Mouse (Mus musculus) G1E (cell line): ENCODE measurements around the gene Tssk2.

Source experiments
- CTCF ChIP-seq: IDR thresholded peaks from 2 replicates; pipeline ENCODE4 v1.5.1; 2012; ENCODE audit warnings: low read depth, low read length, inconsistent platforms, mixed read lengths
- GATA2 ChIP-seq: IDR thresholded peaks from 2 replicates; pipeline ENCODE4 v1.6.1; 2012; ENCODE audit warnings: low read depth, low read length, inconsistent platforms, borderline replicate concordance
- POLR2AphosphoS5 ChIP-seq: IDR thresholded peaks from 2 replicates; pipeline ENCODE4 v1.6.1; 2012; ENCODE audit warnings: low read depth, low read length, inconsistent platforms; ENCODE audit not compliant: insufficient replicate concordance

- TF ChIP-seq POLR2AphosphoS5, result no peak
- TF ChIP-seq GATA2, result no peak
- TF ChIP-seq CTCF, result no peak
Measured at GRCm38 (mm10) chr16:17939255-17939751, 40.9 kb downstream of the Tssk2 start.
